Mouse (Mus musculus) heart, embryonic 11.5 days (tissue): ENCODE results near the gene G430095P16Rik. TPM values are rescaled to one million over a fixed set of nuclear protein-coding genes. Genes with fewer than 3 reads are reported as not detected.

Source experiments
- ATAC-seq: fragments of 200-750 bp; cut with Nextera tagmentation; replicated peaks from 2 replicates; pipeline ENCODE4 v1.8.0; 2017; ENCODE audit warnings: moderate library complexity; ENCODE audit not compliant: insufficient number of reproducible peaks, low FRiP score, low TSS enrichment
- H3K27ac ChIP-seq: fragments of 300-500 bp; sonication (generic); 2 replicates; pipeline ENCODE4 v1.5.1; 2014; ENCODE audit warnings: mild to moderate bottlenecking, low read depth, low read length
- H3K27me3 ChIP-seq: fragments of 300-500 bp; sonication (generic); 2 replicates; pipeline ENCODE4 v1.6.1; 2014; ENCODE audit warnings: mild to moderate bottlenecking, low read length, mixed read lengths; ENCODE audit not compliant: control insufficient read depth, insufficient read depth
- H3K36me3 ChIP-seq: fragments of 300-500 bp; sonication (generic); 2 replicates; pipeline ENCODE4 v1.6.1; 2014; ENCODE audit warnings: mild to moderate bottlenecking, low read length, moderate library complexity, mixed read lengths; ENCODE audit not compliant: control insufficient read depth, insufficient read depth
- H3K4me1 ChIP-seq: fragments of 300-500 bp; sonication (generic); 2 replicates; pipeline ENCODE4 v1.6.1; 2014; ENCODE audit warnings: low read length; ENCODE audit not compliant: control insufficient read depth, insufficient read depth
- H3K4me2 ChIP-seq: fragments of 300-500 bp; sonication (generic); 2 replicates; pipeline ENCODE4 v1.6.1; 2014; ENCODE audit warnings: mild to moderate bottlenecking, moderate library complexity
- H3K4me3 ChIP-seq: fragments of 300-500 bp; sonication (generic); 2 replicates; pipeline ENCODE4 v1.5.1; 2014; ENCODE audit warnings: low read depth, low read length
- H3K9ac ChIP-seq: fragments of 300-500 bp; sonication (generic); 2 replicates; pipeline ENCODE4 v1.6.1; 2014; ENCODE audit warnings: mild to moderate bottlenecking, low read depth, low read length, moderate library complexity
- H3K9me3 ChIP-seq: fragments of 300-500 bp; sonication (generic); replicated peaks from 2 replicates; pipeline ENCODE4 v1.6.1; 2016; ENCODE audit warnings: low read length; ENCODE audit not compliant: control insufficient read depth
- WGBS: fragments of 180-500 bp; shearing (Covaris S2); extraction: QIAGEN DNeasy Blood & Tissue Kit; methylation state at CpG from one replicate; pipeline ENCODE4 v1.1.7; 2014; ENCODE audit not compliant: insufficient replicate concordance; 5-methylcytosine and 5-hydroxymethylcytosine counted together
- polyA plus RNA-seq: library from polyadenylated mRNA; unstranded; fragments of >200 nt; fragmentation: Nextera tagmentation; extraction: Ambion mirVana; gene quantifications from 2 replicates; pipeline ENCODE4 v1.2.1, GENCODE M21; 2014

Gene G430095P16Rik
- polyA plus RNA-seq, 1 experiment from 2014 or later, result 5.4 TPM

DNA sequence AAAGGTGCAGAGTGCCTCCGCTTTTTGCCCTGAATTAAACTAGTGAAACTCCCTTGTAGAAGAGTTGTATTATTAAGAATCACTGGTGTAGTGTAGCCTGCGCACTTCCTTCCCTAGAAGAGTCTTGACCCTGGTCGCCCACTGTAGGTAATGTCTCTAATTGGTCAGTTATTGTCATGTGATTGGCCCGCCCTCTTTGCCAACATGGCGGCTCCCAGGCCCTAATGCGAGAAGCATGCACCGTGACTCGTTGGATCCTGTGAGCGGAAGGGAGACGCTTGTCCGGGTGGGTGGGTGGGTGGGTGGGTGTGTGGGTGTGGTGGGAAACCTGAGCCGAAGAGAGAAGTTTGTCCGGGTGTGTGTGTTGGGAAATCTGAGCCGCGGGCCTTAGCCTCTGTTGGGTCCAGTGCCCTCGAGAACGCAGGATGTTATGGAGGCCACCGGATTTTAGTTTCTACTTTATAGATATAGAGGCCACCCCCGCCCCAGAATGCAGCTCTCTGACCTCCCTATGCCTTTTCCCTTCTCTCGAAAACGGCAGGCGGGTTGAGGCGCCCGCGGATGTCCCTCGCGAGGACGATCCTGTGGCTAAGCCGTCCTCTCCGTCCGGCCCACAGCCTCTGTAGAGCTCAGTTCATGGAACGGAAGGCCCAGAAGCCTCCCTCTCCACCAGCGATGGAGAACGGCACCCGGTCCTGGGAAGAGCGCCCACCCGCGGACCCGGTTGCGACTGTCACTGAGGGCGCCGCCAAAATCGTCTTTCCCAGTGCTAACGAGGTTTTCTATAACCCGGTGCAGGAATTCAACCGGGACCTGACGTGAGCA is 33.5 kb upstream of the G430095P16Rik start:
- Histone ChIP-seq H3K9ac (peak overlapping the region; percentile 86), H3K27me3 (no peaks in the 10 kb centered on the region), H3K4me2 (peak overlapping the region; percentile 86), H3K4me1 (peaks cover 36% of the 10 kb centered on the region), H3K4me3 (peak overlapping the region; percentile 90), H3K36me3 (peaks cover 4% of the 10 kb centered on the region; the same call in 1 of the 2 replicates), H3K9me3 (no peaks in the 10 kb centered on the region), H3K27ac (peak overlapping the region; percentile 78; the same call in 1 of the 2 replicates)
- ATAC-seq, result peak; percentile 62; the same call in 1 of the 2 replicates
- WGBS, result under 1% methylated on average over 47 of the region's 47 CpGs

DNA sequence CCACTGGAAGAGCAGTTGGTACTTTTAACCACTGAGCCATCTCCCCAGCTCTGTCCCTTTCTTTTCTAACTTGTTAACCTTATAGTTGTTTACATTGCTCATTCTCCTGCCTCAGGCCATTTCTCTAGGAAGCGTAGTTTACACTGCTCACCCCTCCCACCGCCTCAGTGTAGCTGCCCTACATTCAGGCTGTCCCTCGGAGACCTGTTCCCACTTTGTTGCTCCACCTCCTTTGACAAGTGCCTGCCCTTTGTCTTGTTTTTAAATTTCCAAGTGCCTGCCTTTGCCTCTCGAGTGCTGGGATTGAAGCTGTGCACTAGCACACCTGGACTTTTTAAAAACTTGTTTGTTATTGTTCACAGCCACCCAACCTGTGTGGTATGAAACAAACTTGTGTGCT is 29.5 kb upstream of the G430095P16Rik start:
- Histone ChIP-seq H3K36me3 (peaks cover 29% of the 10 kb centered on the region), H3K4me2 (no peak overlapping the region), H3K9ac (no peak overlapping the region), H3K9me3 (no peaks in the 10 kb centered on the region), H3K27ac (no peak overlapping the region), H3K27me3 (no peaks in the 10 kb centered on the region), H3K4me1 (peaks cover 13% of the 10 kb centered on the region), H3K4me3 (no peak overlapping the region)
- ATAC-seq, result no peak
- 77% methylated on average over 4 of the region's 4 CpGs for WGBS

- no peak overlapping the region for H3K4me2 ChIP-seq
- H3K4me1 ChIP-seq, result peaks cover 10% of the 10 kb centered on the region
- no peak overlapping the region for H3K9ac ChIP-seq
- no peaks in the 10 kb centered on the region for H3K9me3 ChIP-seq
- no peak overlapping the region for H3K4me3 ChIP-seq
- no peak for ATAC-seq
- no peak overlapping the region for H3K27ac ChIP-seq
- H3K27me3 ChIP-seq, result no peaks in the 10 kb centered on the region
- WGBS, result 89% methylated on average over 6 of the region's 6 CpGs
- H3K36me3 ChIP-seq, result peaks cover 29% of the 10 kb centered on the region
Measured at GRCm38 (mm10) chr8:84695140-84695539, 27.7 kb upstream of the G430095P16Rik start.

DNA sequence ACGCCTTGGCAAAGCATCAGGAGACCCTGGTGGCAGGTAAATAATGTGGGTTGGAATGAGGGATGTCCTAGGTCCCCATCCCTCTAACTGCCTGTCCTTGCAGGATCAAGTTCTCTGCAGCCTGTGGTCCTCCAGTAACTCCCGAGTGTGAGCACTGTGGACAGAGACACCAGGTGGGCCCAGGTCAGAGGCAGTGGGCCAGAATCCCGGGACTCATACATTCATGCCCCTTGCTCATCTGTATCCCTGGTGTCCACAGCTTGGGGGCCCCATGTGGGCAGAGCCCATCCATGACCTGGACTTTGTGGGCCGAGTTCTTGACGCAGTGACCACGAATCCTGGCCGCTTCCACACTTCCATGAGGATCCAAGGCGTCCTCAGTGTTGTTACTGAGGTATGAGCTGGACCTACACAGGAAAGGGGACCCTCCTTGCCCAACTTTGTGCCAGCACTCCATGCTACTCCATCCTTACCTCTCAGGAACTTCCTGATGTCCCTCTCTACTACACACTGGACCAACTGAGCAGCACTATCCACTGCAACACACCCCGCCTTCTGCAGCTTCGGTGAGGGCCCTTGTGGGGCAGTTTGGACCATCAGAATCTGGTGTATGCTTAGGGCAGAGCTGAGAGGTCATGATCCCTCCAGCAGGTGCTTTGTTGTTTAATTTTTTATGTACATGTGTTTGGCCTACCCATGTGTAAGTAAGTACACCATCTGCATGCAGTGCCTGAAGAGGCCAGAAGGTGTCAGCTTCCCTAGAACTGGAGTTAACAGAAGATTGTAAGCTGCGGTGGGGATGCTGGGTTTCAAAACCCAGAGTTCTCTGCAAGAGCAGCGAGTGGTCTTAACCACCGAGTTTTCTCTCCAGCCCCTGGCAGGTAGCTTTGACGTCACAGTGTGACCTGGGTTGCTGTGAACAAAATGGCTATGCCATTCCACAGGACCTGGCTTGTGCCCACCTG is 25.4 kb upstream of the G430095P16Rik start:
- 84% methylated on average over 14 of the region's 14 CpGs for WGBS
- H3K27ac ChIP-seq, result no peak overlapping the region
- H3K4me2 ChIP-seq, result no peak overlapping the region
- H3K9ac ChIP-seq, result no peak overlapping the region
- H3K4me3 ChIP-seq, result no peak overlapping the region
- H3K4me1 ChIP-seq, result peaks cover 21% of the 10 kb centered on the region
- no peaks in the 10 kb centered on the region for H3K9me3 ChIP-seq
- peaks cover 25% of the 10 kb centered on the region for H3K36me3 ChIP-seq
- no peak for ATAC-seq
- H3K27me3 ChIP-seq, result peaks cover 5% of the 10 kb centered on the region

DNA sequence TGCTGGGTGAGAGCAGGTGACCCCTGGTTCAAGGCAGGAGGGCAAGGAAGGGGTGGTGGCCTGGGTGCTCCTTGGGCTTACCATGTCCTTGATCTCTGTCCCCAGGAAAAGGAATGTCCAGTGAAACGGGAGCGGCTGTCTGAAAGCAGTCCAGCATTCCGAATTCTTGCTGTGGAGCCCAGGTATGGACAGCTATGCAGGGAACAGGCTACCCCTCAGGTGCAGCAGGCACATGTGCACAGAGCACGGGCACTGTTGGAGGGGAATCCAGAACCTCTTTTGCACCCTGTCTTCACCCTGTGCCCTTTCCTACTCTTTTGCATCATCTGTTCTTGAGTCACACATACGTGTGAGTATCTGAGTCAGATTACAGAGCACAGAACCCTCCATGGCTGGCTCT is 24.5 kb upstream of the G430095P16Rik start:
- Histone ChIP-seq H3K4me2 (no peak overlapping the region), H3K27me3 (peaks cover 14% of the 10 kb centered on the region), H3K9ac (no peak overlapping the region), H3K4me3 (no peak overlapping the region), H3K27ac (no peak overlapping the region), H3K36me3 (peaks cover 25% of the 10 kb centered on the region), H3K9me3 (no peaks in the 10 kb centered on the region), H3K4me1 (peaks cover 21% of the 10 kb centered on the region)
- WGBS, result 93% methylated on average over 5 of the region's 5 CpGs
- ATAC-seq, result no peak

DNA sequence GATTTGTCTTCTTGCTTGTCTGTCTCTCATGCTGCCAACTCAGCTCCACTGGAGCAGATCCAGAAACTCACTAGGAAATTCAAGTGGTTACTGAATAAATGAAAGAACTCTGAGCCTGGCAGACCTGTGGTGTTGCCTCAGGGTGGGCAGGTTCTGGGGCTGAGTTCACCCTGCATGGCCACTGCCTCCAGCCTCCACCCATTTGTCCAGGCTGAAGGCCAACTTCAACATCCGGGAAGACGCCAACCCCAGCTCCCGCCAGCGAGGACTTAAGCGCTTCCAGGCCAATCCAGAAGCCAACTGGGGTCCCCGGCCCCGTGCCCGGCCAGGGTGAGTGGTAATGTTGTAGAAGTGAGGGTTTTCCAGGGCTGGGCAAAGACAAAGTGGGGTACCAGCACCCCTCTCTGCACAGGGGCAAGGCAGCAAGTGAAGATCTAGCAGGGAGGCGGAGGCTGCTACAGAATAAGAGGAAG is 23.8 kb upstream of the G430095P16Rik start:
- Histone ChIP-seq H3K27ac (peak overlapping the region; percentile 91), H3K9me3 (no peaks in the 10 kb centered on the region), H3K9ac (no peak overlapping the region), H3K4me2 (no peak overlapping the region), H3K4me3 (no peak overlapping the region), H3K4me1 (peaks cover 25% of the 10 kb centered on the region), H3K36me3 (peaks cover 25% of the 10 kb centered on the region), H3K27me3 (peaks cover 20% of the 10 kb centered on the region)
- ATAC-seq, result no peak
- WGBS, result 84% methylated on average over 9 of the region's 9 CpGs

- Histone ChIP-seq H3K27me3 (peaks cover 30% of the 10 kb centered on the region), H3K4me3 (no peak overlapping the region), H3K9ac (0 out of 2 replicates have a peak overlapping the region, but pooled peaks have one; percentile 16), H3K27ac (peak overlapping the region; percentile 91), H3K4me2 (peak overlapping the region; percentile 29), H3K4me1 (peaks cover 32% of the 10 kb centered on the region), H3K36me3 (peaks cover 25% of the 10 kb centered on the region), H3K9me3 (no peaks in the 10 kb centered on the region)
- WGBS, result 48% methylated on average over 7 of the region's 7 CpGs
- ATAC-seq, result no peak
Measured at GRCm38 (mm10) chr8:84699861-84700322, 22.9 kb upstream of the G430095P16Rik start.

DNA sequence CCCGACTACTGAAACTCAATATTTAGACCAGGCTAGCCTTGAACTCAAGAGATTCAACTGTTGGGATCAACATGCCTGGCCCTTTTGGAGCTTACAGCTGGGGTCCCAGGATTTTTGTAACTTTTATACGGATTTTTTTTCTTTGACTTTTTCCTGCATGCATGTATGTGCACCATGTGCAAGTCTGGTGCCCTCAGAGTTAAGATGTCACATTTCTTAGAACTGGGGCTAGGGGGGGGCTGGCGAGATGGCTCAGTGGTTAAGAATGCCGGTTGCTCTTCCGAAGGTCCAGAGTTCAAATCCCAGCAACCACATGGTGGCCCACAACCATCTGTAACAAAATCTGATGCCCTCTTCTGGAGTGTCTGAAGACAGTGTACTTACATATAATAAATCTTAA is 22.3 kb upstream of the G430095P16Rik start:
- Histone ChIP-seq H3K4me1 (peaks cover 32% of the 10 kb centered on the region), H3K9ac (0 out of 2 replicates have a peak overlapping the region, but pooled peaks have one; percentile 16), H3K4me3 (no peak overlapping the region), H3K4me2 (peak overlapping the region; percentile 29), H3K27me3 (peaks cover 36% of the 10 kb centered on the region), H3K9me3 (no peaks in the 10 kb centered on the region), H3K36me3 (peaks cover 22% of the 10 kb centered on the region), H3K27ac (peak overlapping the region; percentile 91)
- WGBS, result 82% methylated on average over 5 of the region's 5 CpGs
- ATAC-seq, result no peak
